Mouse (Mus musculus): ENCODE measurements around the gene Ergic1. TPM values are rescaled to one million over a fixed set of nuclear protein-coding genes. Genes with fewer than 3 reads are reported as not detected.

The Ergic1 gene
- polyA plus RNA-seq, 1 experiment from 2014 or later, result 130 TPM

DNA sequence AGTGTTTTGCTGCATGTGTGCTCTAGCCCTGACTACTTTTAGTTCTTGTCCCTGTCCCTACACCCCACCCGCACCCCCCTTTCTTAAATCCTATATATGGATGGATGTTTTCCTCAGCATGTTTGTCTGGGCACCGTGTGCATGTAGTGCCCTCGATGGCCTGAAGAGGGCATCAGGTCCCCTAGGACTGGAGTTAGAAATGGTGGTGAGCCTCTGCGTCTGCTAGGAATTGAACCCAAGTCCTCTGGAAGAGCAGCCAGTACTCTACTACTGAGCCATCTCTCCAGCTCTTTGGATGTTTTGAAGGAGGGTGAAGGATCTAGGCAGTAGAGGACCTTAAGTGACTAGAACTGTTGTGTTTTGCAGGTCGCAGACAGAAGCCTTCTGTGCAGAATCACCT, 137.6 kb downstream of the Ergic1 start:
- Histone ChIP-seq H3K4me1 (no peaks in the 10 kb centered on the region), H3K4me3 (no peak overlapping the region), H3K27me3 (no peaks in the 10 kb centered on the region), H3K9me3 (no peaks in the 10 kb centered on the region), H3K4me2 (no peak overlapping the region), H3K9ac (no peak overlapping the region), H3K27ac (no peak overlapping the region), H3K36me3 (peaks cover 62% of the 10 kb centered on the region)
- ATAC-seq (ENCODE audit: insufficient number of reproducible peaks, low FRiP score, low TSS enrichment, low read depth), result no peak
- WGBS, result 90% methylated on average over 5 of the region's 5 CpGs

DNA sequence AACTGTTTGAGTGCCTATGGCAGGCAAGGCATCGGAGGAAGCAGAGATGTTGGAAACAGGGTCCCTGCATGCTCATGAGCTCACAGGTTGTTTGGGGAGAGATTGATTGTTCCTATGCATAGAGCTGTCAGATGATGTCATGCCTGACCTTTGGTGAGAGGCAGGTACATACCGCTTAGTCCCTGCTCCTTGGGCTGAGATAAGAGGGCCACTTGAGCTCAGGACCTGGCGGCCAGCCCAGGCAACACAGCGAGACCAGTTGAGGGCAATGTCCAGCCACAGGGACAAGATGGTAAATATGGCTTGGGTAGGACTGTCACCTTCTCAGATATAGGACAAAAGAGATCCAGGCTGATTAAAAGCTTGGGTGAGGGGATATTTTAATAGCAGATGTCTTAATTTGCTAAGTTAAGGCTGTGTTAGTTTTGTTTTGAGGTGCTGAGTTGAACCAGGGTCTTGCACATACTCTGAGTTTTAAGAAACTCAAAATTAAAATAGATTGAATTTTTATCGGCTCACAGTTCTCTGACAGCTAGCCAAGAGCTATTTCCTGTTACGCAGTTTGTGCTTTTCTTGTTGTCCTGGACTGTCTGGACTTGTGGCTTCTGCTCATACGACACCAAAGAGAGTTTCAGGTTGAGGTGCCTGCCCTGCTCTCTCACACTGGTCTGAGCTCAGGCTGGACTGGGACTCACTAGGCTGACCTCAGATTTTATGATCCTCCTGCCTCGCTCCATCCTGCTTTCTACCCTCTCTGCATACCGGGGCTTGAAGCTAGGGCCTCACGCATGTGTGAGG, 138.7 kb downstream of the Ergic1 start:
- Histone ChIP-seq H3K27me3 (no peaks in the 10 kb centered on the region), H3K4me1 (no peaks in the 10 kb centered on the region), H3K36me3 (peaks cover 62% of the 10 kb centered on the region), H3K9ac (no peak overlapping the region), H3K4me2 (no peak overlapping the region), H3K4me3 (no peak overlapping the region), H3K27ac (no peak overlapping the region), H3K9me3 (no peaks in the 10 kb centered on the region)
- WGBS, result 93% methylated on average over 10 of the region's 10 CpGs
- ATAC-seq (ENCODE audit: insufficient number of reproducible peaks, low FRiP score, low TSS enrichment, low read depth), result no peak

- Histone ChIP-seq H3K9me3 (no peaks in the 10 kb centered on the region), H3K36me3 (peaks cover 53% of the 10 kb centered on the region), H3K9ac (no peak overlapping the region), H3K4me1 (no peaks in the 10 kb centered on the region), H3K4me3 (no peak overlapping the region), H3K4me2 (no peak overlapping the region), H3K27ac (no peak overlapping the region), H3K27me3 (no peaks in the 10 kb centered on the region)
- WGBS, result 83% methylated on average over 13 of the region's 13 CpGs
- no peak for ATAC-seq (ENCODE audit: insufficient number of reproducible peaks, low FRiP score, low TSS enrichment, low read depth)
Measured at GRCm38 (mm10) chr17:26701565-26701964, 140.3 kb downstream of the Ergic1 start.

DNA sequence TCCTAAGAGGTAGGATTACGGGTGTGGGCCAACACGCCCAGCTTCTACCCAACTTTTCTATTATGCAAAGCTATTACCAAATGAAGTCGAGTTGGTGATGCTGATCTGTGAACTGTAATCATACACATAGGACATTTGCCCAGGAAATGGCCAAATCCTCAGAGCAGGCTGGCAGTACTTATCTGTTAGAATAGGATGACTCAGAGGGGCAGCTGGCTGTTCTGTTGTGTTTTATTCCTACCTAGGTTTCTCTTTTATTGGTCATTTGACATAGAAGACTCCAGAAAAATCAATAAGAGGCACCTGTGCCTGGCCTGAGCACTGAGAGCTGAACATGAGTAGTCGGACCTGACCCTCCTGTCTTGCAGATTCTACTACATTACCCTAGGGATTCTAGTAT, 141.3 kb downstream of the Ergic1 start:
- no peak overlapping the region for H3K4me3 ChIP-seq
- no peaks in the 10 kb centered on the region for H3K4me1 ChIP-seq
- H3K27me3 ChIP-seq, result no peaks in the 10 kb centered on the region
- 90% methylated on average over 4 of the region's 4 CpGs for WGBS
- no peak for ATAC-seq (ENCODE audit: insufficient number of reproducible peaks, low FRiP score, low TSS enrichment, low read depth)
- no peaks in the 10 kb centered on the region for H3K9me3 ChIP-seq
- peaks cover 45% of the 10 kb centered on the region for H3K36me3 ChIP-seq
- no peak overlapping the region for H3K4me2 ChIP-seq
- no peak overlapping the region for H3K27ac ChIP-seq
- H3K9ac ChIP-seq, result no peak overlapping the region

DNA sequence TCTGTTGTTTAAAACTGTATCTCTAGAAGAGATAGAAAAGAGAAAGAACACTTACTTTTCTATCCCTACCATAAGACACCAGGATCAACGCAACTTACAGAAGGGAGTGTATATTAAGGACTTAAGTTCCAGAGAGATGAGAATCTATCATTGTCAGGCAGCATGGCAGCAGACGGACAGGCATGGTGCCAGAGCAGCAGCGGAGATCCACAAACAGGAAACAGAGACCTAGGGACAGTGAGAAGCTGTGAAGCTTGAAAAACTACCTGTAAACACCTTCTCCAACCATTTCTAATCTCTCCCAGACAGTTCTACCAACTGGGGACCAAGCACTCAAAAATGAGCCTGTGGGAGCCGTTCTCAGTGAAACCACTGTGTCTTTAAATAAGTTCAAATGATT, 142.4 kb downstream of the Ergic1 start:
- Histone ChIP-seq H3K27ac (no peak overlapping the region), H3K4me1 (no peaks in the 10 kb centered on the region), H3K9ac (no peak overlapping the region), H3K36me3 (peaks cover 35% of the 10 kb centered on the region), H3K4me2 (no peak overlapping the region), H3K27me3 (no peaks in the 10 kb centered on the region), H3K9me3 (no peaks in the 10 kb centered on the region), H3K4me3 (no peak overlapping the region)
- 86% methylated on average over 4 of the region's 4 CpGs for WGBS
- ATAC-seq (ENCODE audit: insufficient number of reproducible peaks, low FRiP score, low TSS enrichment, low read depth), result no peak

DNA sequence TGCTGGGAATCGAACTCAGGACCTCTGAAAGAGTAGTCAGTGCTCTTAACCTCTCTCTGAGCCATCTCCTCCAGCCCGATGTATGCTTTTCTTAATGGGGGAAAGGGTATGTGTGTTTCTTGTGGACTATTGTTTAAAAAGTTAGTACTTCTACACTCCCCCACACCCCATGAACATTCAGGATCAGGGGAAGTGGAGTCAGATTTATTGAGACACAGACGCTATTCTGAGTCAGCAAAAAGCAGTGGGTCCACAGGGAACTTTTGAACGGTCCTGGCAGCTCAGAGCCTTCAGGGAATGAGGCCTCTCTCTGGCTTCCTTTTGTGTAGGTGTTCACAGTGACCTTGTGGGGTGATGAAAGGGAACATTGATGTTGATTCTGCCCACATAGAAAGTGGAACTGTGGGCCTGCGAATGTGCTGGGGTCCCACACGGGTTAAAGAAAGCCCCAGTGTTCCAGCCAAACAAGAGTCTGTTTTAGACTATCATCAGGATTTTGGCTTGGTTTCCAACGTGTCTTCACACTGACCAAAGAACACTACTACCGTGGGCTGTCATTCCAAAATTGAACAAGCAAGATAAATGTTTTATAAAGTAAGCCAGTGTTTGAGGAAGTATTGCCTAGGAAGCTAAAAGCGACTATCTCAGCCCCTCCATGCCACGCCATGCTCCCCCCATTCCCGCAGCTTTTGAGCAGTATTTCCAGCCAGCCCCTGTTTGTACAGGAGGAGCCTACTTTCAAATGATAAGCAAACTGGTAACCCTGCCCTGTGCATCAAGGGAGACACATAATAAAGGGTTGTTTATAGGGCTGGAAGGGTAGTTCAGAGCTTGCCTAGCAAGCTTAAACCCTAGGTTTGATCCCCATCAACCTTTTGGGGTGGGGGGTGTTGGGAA, 144.4 kb downstream of the Ergic1 start:
- no peak overlapping the region for H3K9ac ChIP-seq
- no peaks in the 10 kb centered on the region for H3K4me1 ChIP-seq
- no peaks in the 10 kb centered on the region for H3K27me3 ChIP-seq
- H3K36me3 ChIP-seq, result 0 out of 2 replicates have a peak, but pooled peaks cover 14% of the 10 kb centered on the region
- H3K9me3 ChIP-seq, result no peaks in the 10 kb centered on the region
- no peak overlapping the region for H3K4me2 ChIP-seq
- H3K4me3 ChIP-seq, result no peak overlapping the region
- no peak overlapping the region; the same call in 1 of the 2 replicates for H3K27ac ChIP-seq
- no peak for ATAC-seq (ENCODE audit: insufficient number of reproducible peaks, low FRiP score, low TSS enrichment, low read depth)
- WGBS, result 77% methylated on average over 11 of the region's 11 CpGs

Small RNA genes within 50 kb of the gene (microRNA-seq; reads per million reads assigned to microRNA genes)
- not detected for gene Gm22420

Other genes starting within 250 kb of the Ergic1 start
- gene Neurl1b, start 146.7 kb upstream of the Ergic1 start, polyA plus RNA-seq (2015; fragmentation: Nextera tagmentation; extraction: Ambion mirVana), result 0.68 and 0.90 TPM in 2 replicates
- 27.3 and 32.5 TPM in 2 replicates for gene Dusp1, start 639 bp downstream of the Ergic1 start, polyA plus RNA-seq (2015; fragmentation: Nextera tagmentation; extraction: Ambion mirVana)
- gene Atp6v0e, start 101.7 kb downstream of the Ergic1 start, polyA plus RNA-seq (2015; fragmentation: Nextera tagmentation; extraction: Ambion mirVana), result 247 and 248 TPM in 2 replicates
- 7.3 and 7.6 TPM in 2 replicates for gene Crebrf, start 154.2 kb downstream of the Ergic1 start, polyA plus RNA-seq (2015; fragmentation: Nextera tagmentation; extraction: Ambion mirVana)
- 47.3 and 50.7 TPM in 2 replicates for gene Bnip1, start 219.6 kb downstream of the Ergic1 start, polyA plus RNA-seq (2015; fragmentation: Nextera tagmentation; extraction: Ambion mirVana)